Mouse (Mus musculus) thymus, adult 2 months (tissue): ENCODE data around the gene Fam136a. TPM values are rescaled to one million over a fixed set of nuclear protein-coding genes. Genes with fewer than 3 reads are reported as not detected.

Experiments
- DNase-seq: peaks from one replicate; pipeline ENCODE4 v3.0.0; 2021
- H3K27ac ChIP-seq: fragments of 200-500 bp; 2 replicates; pipeline ENCODE4 v1.5.1; 2012; ENCODE audit warnings: low read length, control low read depth; ENCODE audit not compliant: control insufficient read depth, insufficient read depth
- H3K27me3 ChIP-seq: fragments of 200-500 bp; 2 replicates; pipeline ENCODE4 v1.6.1; 2012; ENCODE audit warnings: mild to moderate bottlenecking, low read length, moderate library complexity, mixed read lengths; ENCODE audit not compliant: control insufficient read depth, insufficient read depth
- H3K36me3 ChIP-seq: fragments of 200-500 bp; 2 replicates; pipeline ENCODE4 v1.6.1; 2012; ENCODE audit warnings: mild to moderate bottlenecking, low read length, moderate library complexity; ENCODE audit not compliant: control insufficient read depth, insufficient read depth
- H3K4me1 ChIP-seq: fragments of 200-500 bp; replicated peaks from 2 replicates; pipeline ENCODE4 v1.6.1; 2012; ENCODE audit warnings: low read length; ENCODE audit not compliant: control insufficient read depth, insufficient read depth
- H3K4me3 ChIP-seq: fragments of 200-500 bp; 2 replicates; pipeline ENCODE4 v1.5.1; 2012; ENCODE audit warnings: mild to moderate bottlenecking, low read length, control low read depth, moderate library complexity; ENCODE audit not compliant: control insufficient read depth, insufficient read depth
- CTCF ChIP-seq: fragments of 200-500 bp; IDR thresholded peaks from 2 replicates; pipeline ENCODE4 v1.5.1; 2012; ENCODE audit warnings: mild to moderate bottlenecking, control low read depth, low read length, moderate library complexity, borderline replicate concordance; ENCODE audit not compliant: control insufficient read depth, poor library complexity, insufficient read depth; ENCODE audit errors: extremely low read depth
- POLR2A ChIP-seq: fragments of 200-500 bp; IDR thresholded peaks from 2 replicates; pipeline ENCODE4 v1.6.1; 2012; ENCODE audit warnings: mild to moderate bottlenecking, low read length, control low read depth, moderate library complexity; ENCODE audit not compliant: control insufficient read depth, poor library complexity, insufficient read depth; ENCODE audit errors: extremely low read depth
- WGBS: fragments of 180-500 bp; shearing (Covaris S2); methylation state at CpG from one replicate; pipeline ENCODE4 v1.1.7; 2018; 5-methylcytosine and 5-hydroxymethylcytosine counted together
- polyA plus RNA-seq: library from polyadenylated mRNA; depleted of rRNA; stranded (reverse); fragments of >200 nt; gene quantifications from 2 replicates; pipeline ENCODE4 v1.2.3, GENCODE M21; 2012; rRNA removed

Gene Fam136a
- polyA plus RNA-seq, 1 experiment, result 14.3 TPM

DNA sequence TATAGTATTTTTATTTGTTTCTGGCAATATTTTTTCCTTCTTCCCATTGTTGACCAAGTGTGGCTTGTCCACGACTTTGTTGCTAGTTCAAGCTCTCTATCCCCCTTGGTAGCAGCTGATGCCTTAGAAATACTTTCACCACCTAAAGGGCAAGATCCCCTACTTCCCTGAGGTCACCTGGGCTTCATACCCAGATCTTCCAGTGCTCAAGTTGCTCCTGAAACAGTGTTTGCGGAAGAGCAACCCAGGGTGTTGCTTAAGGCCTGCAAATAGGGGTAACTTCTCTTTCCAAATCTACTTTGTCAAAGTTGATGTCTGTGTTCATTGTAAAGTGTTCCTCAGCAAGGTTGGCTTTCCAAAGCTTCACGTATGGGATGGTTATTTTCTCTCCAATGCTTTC, 53.8 kb downstream of the Fam136a start:
- H3K4me3 ChIP-seq, result no peak overlapping the region
- no peak for DNase-seq
- TF ChIP-seq CTCF (no peak), POLR2A (no peak)
- H3K36me3 ChIP-seq, result peaks cover 85% of the 10 kb centered on the region
- WGBS, result 98% methylated on average over 3 of the region's 3 CpGs
- H3K27me3 ChIP-seq, result no peaks in the 10 kb centered on the region
- no peak overlapping the region for H3K27ac ChIP-seq
- no peaks in the 10 kb centered on the region for H3K4me1 ChIP-seq

Other genes starting within 250 kb of the Fam136a start
- gene Tgfa, start 170.4 kb upstream of the Fam136a start, polyA plus RNA-seq, result 0.84 and 2.1 TPM in 2 replicates
- 67.2 and 87.1 TPM in 2 replicates for gene Snrpg, start 5.7 kb downstream of the Fam136a start, polyA plus RNA-seq
- gene Pcyox1, start 31.5 kb downstream of the Fam136a start, polyA plus RNA-seq, result 14.9 and 15.8 TPM in 2 replicates
- 73.1 and 83.4 TPM in 2 replicates for gene Tia1, start 38.6 kb downstream of the Fam136a start, polyA plus RNA-seq
- 32.3 and 32.5 TPM in 2 replicates for gene Gm44790, start 61.0 kb downstream of the Fam136a start, polyA plus RNA-seq
- 14.9 and 16.6 TPM in 2 replicates for gene C87436, start 72.7 kb downstream of the Fam136a start, polyA plus RNA-seq
- gene Pcbp1, start 160.7 kb downstream of the Fam136a start, polyA plus RNA-seq, result 291 and 363 TPM in 2 replicates